Mouse (Mus musculus): ENCODE results near the gene Unc13a. TPM values are rescaled to one million over a fixed set of nuclear protein-coding genes. Genes with fewer than 3 reads are reported as not detected.

Gene Unc13a
- polyA plus RNA-seq, 1 experiment from 2014 or later, result 1.7 TPM

DNA sequence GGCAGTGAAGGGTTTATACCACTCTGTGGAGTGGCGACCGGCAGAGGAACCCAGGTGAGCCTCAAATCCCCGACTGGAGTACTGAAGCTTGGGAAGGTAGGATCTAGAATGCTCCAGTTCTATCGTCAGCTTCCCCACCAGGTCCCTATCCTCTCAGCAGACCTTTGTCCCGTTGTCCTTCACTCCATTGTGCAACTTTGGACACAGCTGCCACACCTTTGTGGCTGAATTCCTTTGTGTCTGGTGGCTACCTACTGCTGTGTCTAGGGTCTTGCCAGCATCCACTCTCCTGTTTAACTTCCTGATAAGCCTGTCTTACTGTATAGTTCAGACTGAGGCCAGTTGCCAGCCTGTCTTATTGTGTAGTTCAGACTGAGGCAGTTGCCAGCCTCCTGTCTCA is 59.4 kb downstream of the Unc13a start:
- Histone ChIP-seq H3K4me3 (ENCODE audit: low read depth, low read length) (peak overlapping the region; percentile 86), H3K9ac (replicated peaks; ENCODE audit: low read depth, low read length) (peak overlapping the region; percentile 86), H3K27ac (ENCODE audit: low read length) (no peak overlapping the region), H3K27me3 (ENCODE audit: control insufficient read depth, insufficient read depth, low read length) (no peaks in the 10 kb centered on the region), H3K9me3 (ENCODE audit: control insufficient read depth, low read depth, low read length) (no peaks in the 10 kb centered on the region), H3K36me3 (ENCODE audit: control insufficient read depth, insufficient read depth, low read length) (peaks cover 18% of the 10 kb centered on the region), H3K4me2 (replicated peaks; ENCODE audit: low read depth, low read length) (peak overlapping the region; percentile 83), H3K4me1 (ENCODE audit: control insufficient read depth, insufficient read depth, low read length) (peaks cover 6% of the 10 kb centered on the region)
- 42% methylated on average over 5 of the region's 5 CpGs for WGBS
- ATAC-seq (ENCODE audit: insufficient number of reproducible peaks, insufficient read depth, low FRiP score, low read depth), result no peak

GRCm38 (mm10) chr8:71610822-71611651 is 60.5 kb downstream of the Unc13a start, which contains the start of gene Colgalt1:
TSS of gene Colgalt1 (plus strand) at chr8:71610998.
- under 1% methylated on average over 82 of the region's 82 CpGs for WGBS
- Histone ChIP-seq H3K9ac (replicated peaks; ENCODE audit: low read depth, low read length) (peak within 1 kb of the TSS; percentile 86), H3K4me1 (ENCODE audit: control insufficient read depth, insufficient read depth, low read length) (peaks cover 6% of the 10 kb centered on the region), H3K27me3 (ENCODE audit: control insufficient read depth, insufficient read depth, low read length) (no peaks in the 10 kb centered on the region), H3K36me3 (ENCODE audit: control insufficient read depth, insufficient read depth, low read length) (peaks cover 10% of the 10 kb centered on the region; the same call in 1 of the 2 replicates), H3K4me3 (ENCODE audit: low read depth, low read length) (peak within 1 kb of the TSS; percentile 86), H3K27ac (ENCODE audit: low read length) (peak within 1 kb of the TSS; percentile 81; the same call in 1 of the 2 replicates), H3K4me2 (replicated peaks; ENCODE audit: low read depth, low read length) (peak within 1 kb of the TSS; percentile 83), H3K9me3 (ENCODE audit: control insufficient read depth, low read depth, low read length) (no peaks in the 10 kb centered on the region)
- peak; percentile 99 for ATAC-seq (ENCODE audit: insufficient number of reproducible peaks, insufficient read depth, low FRiP score, low read depth)

DNA sequence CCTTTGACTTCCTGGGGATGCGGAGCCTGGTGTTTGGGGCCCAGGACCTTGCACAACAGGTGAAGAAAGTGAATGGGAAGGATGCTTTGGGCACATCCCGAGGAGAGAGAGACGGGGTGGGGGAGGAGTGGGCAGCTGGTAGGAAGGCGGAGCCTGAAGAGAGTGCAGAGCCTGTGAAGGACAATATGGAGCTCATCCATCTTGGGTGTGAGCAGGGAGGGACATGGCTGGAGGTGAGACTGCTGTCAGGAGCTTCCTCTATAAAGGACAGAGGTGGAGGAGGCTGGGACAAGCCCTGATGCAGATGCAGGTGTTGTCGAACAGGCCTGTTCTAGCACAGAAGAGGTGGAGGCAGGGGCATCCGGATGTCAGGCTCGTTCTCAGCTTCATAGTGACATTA is 67.5 kb downstream of the Unc13a start:
- H3K9ac ChIP-seq (replicated peaks; ENCODE audit: low read depth, low read length), result no peak overlapping the region
- H3K4me2 ChIP-seq (replicated peaks; ENCODE audit: low read depth, low read length), result no peak overlapping the region
- no peaks in the 10 kb centered on the region; the same call in 1 of the 2 replicates for H3K36me3 ChIP-seq (ENCODE audit: control insufficient read depth, insufficient read depth, low read length)
- H3K4me3 ChIP-seq (ENCODE audit: low read depth, low read length), result no peak overlapping the region
- H3K4me1 ChIP-seq (ENCODE audit: control insufficient read depth, insufficient read depth, low read length), result peaks cover 16% of the 10 kb centered on the region
- 47% methylated on average over 7 of the region's 7 CpGs for WGBS
- no peak overlapping the region for H3K27ac ChIP-seq (ENCODE audit: low read length)
- no peaks in the 10 kb centered on the region for H3K9me3 ChIP-seq (ENCODE audit: control insufficient read depth, low read depth, low read length)
- 0 out of 2 replicates have a peak, but pooled peaks cover 2% of the 10 kb centered on the region for H3K27me3 ChIP-seq (ENCODE audit: control insufficient read depth, insufficient read depth, low read length)
- ATAC-seq (ENCODE audit: insufficient number of reproducible peaks, insufficient read depth, low FRiP score, low read depth), result no peak

- 1% methylated on average over 32 of the region's 32 CpGs for WGBS
- Histone ChIP-seq H3K9ac (replicated peaks; ENCODE audit: low read depth, low read length) (peak overlapping the region; percentile 25; the same call in 1 of the 2 replicates), H3K4me2 (replicated peaks; ENCODE audit: low read depth, low read length) (peak overlapping the region; percentile 73), H3K36me3 (ENCODE audit: control insufficient read depth, insufficient read depth, low read length) (no peaks in the 10 kb centered on the region), H3K9me3 (ENCODE audit: control insufficient read depth, low read depth, low read length) (no peaks in the 10 kb centered on the region), H3K4me1 (ENCODE audit: control insufficient read depth, insufficient read depth, low read length) (peaks cover 16% of the 10 kb centered on the region), H3K27me3 (ENCODE audit: control insufficient read depth, insufficient read depth, low read length) (0 out of 2 replicates have a peak, but pooled peaks cover 2% of the 10 kb centered on the region), H3K27ac (ENCODE audit: low read length) (no peak overlapping the region; the same call in 1 of the 2 replicates), H3K4me3 (ENCODE audit: low read depth, low read length) (peak overlapping the region; percentile 36)
- peak; percentile 89 for ATAC-seq (ENCODE audit: insufficient number of reproducible peaks, insufficient read depth, low FRiP score, low read depth)
Observed at GRCm38 (mm10) chr8:71602666-71603334, 68.8 kb downstream of the Unc13a start.

GRCm38 (mm10) chr8:71601939-71602665 is 69.5 kb downstream of the Unc13a start:
- no peak overlapping the region for H3K27ac ChIP-seq (ENCODE audit: low read length)
- 4% methylated on average over 65 of the region's 65 CpGs for WGBS

GRCm38 (mm10) chr8:71598841-71599240 is 72.7 kb downstream of the Unc13a start:
- H3K36me3 ChIP-seq (ENCODE audit: control insufficient read depth, insufficient read depth, low read length), result peaks cover 6% of the 10 kb centered on the region
- no peak overlapping the region for H3K27ac ChIP-seq (ENCODE audit: low read length)
- H3K4me1 ChIP-seq (ENCODE audit: control insufficient read depth, insufficient read depth, low read length), result peaks cover 14% of the 10 kb centered on the region
- ATAC-seq (ENCODE audit: insufficient number of reproducible peaks, insufficient read depth, low FRiP score, low read depth), result no peak
- 95% methylated on average over 5 of the region's 5 CpGs for WGBS
- 0 out of 2 replicates have a peak, but pooled peaks cover 2% of the 10 kb centered on the region for H3K27me3 ChIP-seq (ENCODE audit: control insufficient read depth, insufficient read depth, low read length)
- H3K9ac ChIP-seq (replicated peaks; ENCODE audit: low read depth, low read length), result no peak overlapping the region
- H3K9me3 ChIP-seq (ENCODE audit: control insufficient read depth, low read depth, low read length), result no peaks in the 10 kb centered on the region
- no peak overlapping the region for H3K4me2 ChIP-seq (replicated peaks; ENCODE audit: low read depth, low read length)
- H3K4me3 ChIP-seq (ENCODE audit: low read depth, low read length), result no peak overlapping the region

More at GRCm38 (mm10) chr8:71601939-71602665, 69.5 kb downstream of the Unc13a start:
- Histone ChIP-seq H3K9me3 (ENCODE audit: control insufficient read depth, low read depth, low read length) (no peaks in the 10 kb centered on the region), H3K4me3 (ENCODE audit: low read depth, low read length) (peak overlapping the region; percentile 36), H3K4me2 (replicated peaks; ENCODE audit: low read depth, low read length) (peak overlapping the region; percentile 73), H3K9ac (replicated peaks; ENCODE audit: low read depth, low read length) (peak overlapping the region; percentile 25), H3K36me3 (ENCODE audit: control insufficient read depth, insufficient read depth, low read length) (no peaks in the 10 kb centered on the region), H3K27me3 (ENCODE audit: control insufficient read depth, insufficient read depth, low read length) (0 out of 2 replicates have a peak, but pooled peaks cover 2% of the 10 kb centered on the region), H3K4me1 (ENCODE audit: control insufficient read depth, insufficient read depth, low read length) (peaks cover 16% of the 10 kb centered on the region)
- ATAC-seq (ENCODE audit: insufficient number of reproducible peaks, insufficient read depth, low FRiP score, low read depth), result peak; percentile 1; the same call in 1 of the 2 replicates

DNA sequence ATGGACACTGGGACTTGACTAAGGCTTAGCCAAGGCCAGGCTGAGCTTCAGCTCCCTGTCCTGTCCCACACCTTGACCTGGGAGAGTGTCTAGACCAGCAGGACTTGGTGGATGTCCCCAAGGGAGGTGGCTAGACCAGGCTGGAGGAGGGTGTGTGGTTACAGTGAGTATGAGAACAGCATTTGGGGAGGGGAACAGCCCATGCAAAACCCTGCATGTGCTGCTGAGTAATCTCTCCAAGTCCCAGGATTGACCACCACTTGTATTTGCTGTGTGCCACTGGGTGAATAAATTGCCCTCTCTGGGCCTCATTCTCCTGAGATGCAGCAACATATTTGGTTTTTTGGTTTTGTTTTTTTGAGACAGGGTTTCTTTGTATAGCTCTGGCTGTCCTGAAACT is 73.2 kb downstream of the Unc13a start:
- Histone ChIP-seq H3K4me2 (replicated peaks; ENCODE audit: low read depth, low read length) (no peak overlapping the region), H3K4me1 (ENCODE audit: control insufficient read depth, insufficient read depth, low read length) (peaks cover 15% of the 10 kb centered on the region), H3K9ac (replicated peaks; ENCODE audit: low read depth, low read length) (no peak overlapping the region), H3K27ac (ENCODE audit: low read length) (no peak overlapping the region), H3K36me3 (ENCODE audit: control insufficient read depth, insufficient read depth, low read length) (peaks cover 6% of the 10 kb centered on the region), H3K4me3 (ENCODE audit: low read depth, low read length) (no peak overlapping the region), H3K27me3 (ENCODE audit: control insufficient read depth, insufficient read depth, low read length) (0 out of 2 replicates have a peak, but pooled peaks cover 2% of the 10 kb centered on the region), H3K9me3 (ENCODE audit: control insufficient read depth, low read depth, low read length) (no peaks in the 10 kb centered on the region)
- ATAC-seq (ENCODE audit: insufficient number of reproducible peaks, insufficient read depth, low FRiP score, low read depth), result no peak

- Histone ChIP-seq H3K4me2 (replicated peaks; ENCODE audit: low read depth, low read length) (no peak within 1 kb of the TSS), H3K27ac (ENCODE audit: low read length) (no peak within 1 kb of the TSS), H3K9me3 (ENCODE audit: control insufficient read depth, low read depth, low read length) (no peaks in the 10 kb centered on the region), H3K36me3 (ENCODE audit: control insufficient read depth, insufficient read depth, low read length) (peaks cover 6% of the 10 kb centered on the region), H3K9ac (replicated peaks; ENCODE audit: low read depth, low read length) (no peak within 1 kb of the TSS; the same call in 1 of the 2 replicates), H3K4me3 (ENCODE audit: low read depth, low read length) (no peak within 1 kb of the TSS), H3K4me1 (ENCODE audit: control insufficient read depth, insufficient read depth, low read length) (peaks cover 18% of the 10 kb centered on the region), H3K27me3 (ENCODE audit: control insufficient read depth, insufficient read depth, low read length) (0 out of 2 replicates have a peak, but pooled peaks cover under 1% of the 10 kb centered on the region)
- ATAC-seq (ENCODE audit: insufficient number of reproducible peaks, insufficient read depth, low FRiP score, low read depth), result no peak
- WGBS, result 89% methylated on average over 3 of the region's 3 CpGs
Observed at GRCm38 (mm10) chr8:71597451-71597850, 74.1 kb downstream of the Unc13a start, which contains the start of gene Fam129c. TSS of gene Fam129c (plus strand) at chr8:71597648.

Measured in stomach, embryonic 14.5 days (tissue).